Mouse (Mus musculus): ENCODE measurements around the gene Ppp1r15a. TPM values are rescaled to one million over a fixed set of nuclear protein-coding genes. Genes with fewer than 3 reads are reported as not detected.

Gene Ppp1r15a
- 157 and 165 TPM in 2 replicates for polyA plus RNA-seq (2016; fragmentation: Nextera tagmentation; extraction: Ambion mirVana)

DNA sequence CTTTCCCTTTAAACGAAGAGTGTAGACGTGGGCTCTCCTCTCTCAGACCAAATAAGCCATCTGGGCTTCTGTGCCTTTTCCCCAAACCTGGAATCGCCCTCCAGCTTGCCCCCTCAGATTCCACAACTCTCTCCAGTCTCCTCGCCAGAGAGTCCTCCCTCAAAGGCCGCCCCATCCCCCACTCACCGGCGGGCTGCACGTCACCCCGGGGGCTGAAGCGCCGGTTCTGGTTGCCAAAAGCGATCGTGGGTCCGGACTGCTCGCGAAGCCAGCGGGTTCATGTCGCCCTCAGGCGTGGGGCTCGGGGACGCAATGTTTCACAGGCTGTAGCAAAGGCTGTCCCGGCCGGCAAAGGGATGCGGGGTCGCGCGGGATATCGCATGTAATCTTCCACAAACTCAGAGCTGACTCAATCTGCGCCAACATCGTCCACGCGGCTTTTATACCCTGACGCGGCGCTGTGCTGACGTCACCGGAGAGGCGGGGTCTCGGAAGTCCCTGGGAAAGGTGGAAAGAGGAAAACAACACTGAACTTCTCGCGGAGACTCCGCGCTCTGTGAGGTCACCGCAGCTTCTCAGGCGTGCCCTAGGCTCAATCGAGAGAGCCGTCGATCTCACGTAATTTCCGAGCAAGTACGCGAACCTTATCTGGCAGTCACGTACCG lies at the start of gene Ppp1r15a, which contains the start of gene Plekha4:
Gene Ppp1r15a (minus strand): TSS at position 460 of the 665 bp plus-strand sequence.
Gene Plekha4 (plus strand): TSS at position 522 of the 665 bp plus-strand sequence.
- Histone ChIP-seq H3K4me3 (peak within 1 kb of the TSS; percentile 95), H3K36me3 (peaks cover 41% of the 10 kb centered on the region), H3K27ac (peak within 1 kb of the TSS; percentile 100), H3K4me1 (peaks cover 69% of the 10 kb centered on the region), H3K27me3 (replicated peaks) (peaks cover 14% of the 10 kb centered on the region; the same call in 1 of the 2 replicates), H3K9me3 (replicated peaks) (no peaks in the 10 kb centered on the region), H3K4me2 (peak within 1 kb of the TSS; percentile 73), H3K9ac (peak within 1 kb of the TSS; percentile 99)
- ATAC-seq = peak; percentile 69
- WGBS (ENCODE audit: insufficient replicate concordance) = under 1% methylated on average over 54 of the region's 54 CpGs

DNA sequence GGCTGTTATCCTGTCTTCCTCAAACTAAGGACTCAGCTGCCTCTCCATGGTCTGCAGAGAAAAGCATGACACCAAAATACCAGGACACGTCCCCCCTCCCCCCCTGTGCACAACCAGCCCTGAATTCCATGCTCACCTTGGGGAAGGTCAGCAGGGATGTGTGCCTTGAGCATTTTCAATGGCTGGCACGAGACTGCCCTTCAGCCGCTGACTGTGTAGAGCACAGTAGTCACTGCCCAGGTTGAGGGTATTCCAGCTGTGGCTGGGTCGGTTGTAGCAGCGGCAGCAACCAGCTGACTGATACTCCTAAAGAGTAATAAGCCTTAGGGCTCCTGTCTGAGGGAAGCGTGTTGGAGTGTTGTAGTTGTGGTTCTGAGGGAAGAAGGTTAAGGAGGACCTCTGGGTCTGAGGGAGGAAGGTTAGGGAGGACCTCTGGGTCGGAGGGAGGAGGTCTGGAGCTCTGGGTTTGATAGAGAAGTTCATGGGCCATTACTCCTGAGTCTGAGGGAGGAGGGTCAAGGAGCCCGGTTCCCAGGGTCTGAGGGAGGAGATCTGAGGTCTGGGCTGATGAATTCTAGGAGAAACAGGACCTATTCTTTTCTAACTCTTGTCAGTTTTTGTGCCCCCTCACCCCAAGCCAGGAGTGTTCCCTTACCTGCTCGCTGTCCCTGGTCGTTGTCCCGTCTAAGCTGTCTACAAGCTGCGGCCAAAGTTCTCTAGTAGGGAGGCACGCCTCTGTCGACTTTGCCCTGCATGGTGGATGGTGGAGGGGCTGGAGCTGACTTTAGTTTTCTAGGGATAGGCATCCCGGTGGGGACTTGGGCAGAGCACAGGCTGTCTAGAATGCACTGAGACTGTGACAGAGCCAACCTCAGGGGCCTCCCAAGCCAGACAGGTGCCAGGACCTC lies 48.7 kb upstream of the Ppp1r15a start:
- Histone ChIP-seq H3K27me3 (replicated peaks) (no peaks in the 10 kb centered on the region), H3K9me3 (replicated peaks) (no peaks in the 10 kb centered on the region), H3K27ac (peak overlapping the region; percentile 67), H3K4me1 (peaks cover 43% of the 10 kb centered on the region), H3K4me2 (peak overlapping the region; percentile 36), H3K9ac (0 out of 2 replicates have a peak overlapping the region, but pooled peaks have one; percentile 31), H3K36me3 (peaks cover 51% of the 10 kb centered on the region), H3K4me3 (peak overlapping the region; percentile 39)
- WGBS (ENCODE audit: insufficient replicate concordance) = 73% methylated on average over 15 of the region's 15 CpGs
- ATAC-seq = no peak

DNA sequence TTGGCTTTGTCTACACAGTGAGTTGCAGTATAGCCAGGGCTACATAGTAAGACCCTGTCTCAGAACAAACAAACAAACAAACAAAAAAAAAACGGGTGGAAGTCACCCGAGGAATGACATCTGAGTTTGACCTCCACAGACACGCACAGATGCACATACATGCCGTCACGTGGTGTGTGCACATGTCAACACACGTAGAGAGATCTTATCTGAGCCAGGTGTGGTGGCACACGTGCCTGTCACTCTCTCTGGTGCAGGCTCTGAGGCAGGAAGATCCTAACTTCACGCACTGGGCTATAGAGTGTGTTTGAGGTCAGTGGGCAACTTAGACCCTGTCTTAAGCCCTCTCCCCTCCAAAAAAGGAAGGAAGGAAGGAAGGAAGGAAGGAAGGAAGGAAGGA lies 47.9 kb upstream of the Ppp1r15a start:
- Histone ChIP-seq H3K36me3 (peaks cover 48% of the 10 kb centered on the region), H3K4me2 (peak overlapping the region; percentile 36), H3K9me3 (replicated peaks) (no peaks in the 10 kb centered on the region), H3K4me1 (peaks cover 50% of the 10 kb centered on the region), H3K27ac (no peak overlapping the region; the same call in 1 of the 2 replicates), H3K27me3 (replicated peaks) (no peaks in the 10 kb centered on the region), H3K4me3 (peak overlapping the region; percentile 39), H3K9ac (peak overlapping the region; percentile 24; the same call in 1 of the 2 replicates)
- WGBS (ENCODE audit: insufficient replicate concordance) = 65% methylated on average over 8 of the region's 8 CpGs
- ATAC-seq = no peak

DNA sequence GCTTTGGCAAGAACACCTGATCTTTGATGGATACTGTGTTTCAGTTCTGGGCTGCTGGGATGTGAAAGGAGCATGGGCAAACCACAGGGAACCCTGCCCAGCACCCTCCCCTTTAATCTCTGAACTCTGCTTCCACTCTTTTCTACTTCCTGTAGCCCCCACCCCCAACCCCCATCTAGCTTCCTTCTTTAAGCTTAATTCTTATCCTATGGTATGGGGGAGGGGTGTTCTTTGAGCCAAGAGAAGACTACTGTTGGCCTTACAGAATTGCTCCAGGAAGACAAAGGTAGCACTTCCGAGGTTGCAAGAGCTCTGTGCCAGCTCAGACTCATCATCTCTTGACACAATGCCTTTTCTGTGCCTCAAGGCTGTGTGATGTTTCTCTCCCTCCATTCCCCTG lies 45.9 kb upstream of the Ppp1r15a start:
- no peaks in the 10 kb centered on the region for H3K9me3 ChIP-seq (replicated peaks)
- peaks cover 69% of the 10 kb centered on the region for H3K4me1 ChIP-seq
- H3K4me2 ChIP-seq = peak overlapping the region; percentile 96
- peaks cover 30% of the 10 kb centered on the region for H3K36me3 ChIP-seq
- no peaks in the 10 kb centered on the region for H3K27me3 ChIP-seq (replicated peaks)
- H3K9ac ChIP-seq = peak overlapping the region; percentile 25; the same call in 1 of the 2 replicates
- 14% methylated on average over 1 of the region's 1 CpGs for WGBS (ENCODE audit: insufficient replicate concordance)
- 0 out of 2 replicates have a peak overlapping the region, but pooled peaks have one; percentile 77 for H3K4me3 ChIP-seq
- ATAC-seq = no peak
- H3K27ac ChIP-seq = no peak overlapping the region; the same call in 1 of the 2 replicates

DNA sequence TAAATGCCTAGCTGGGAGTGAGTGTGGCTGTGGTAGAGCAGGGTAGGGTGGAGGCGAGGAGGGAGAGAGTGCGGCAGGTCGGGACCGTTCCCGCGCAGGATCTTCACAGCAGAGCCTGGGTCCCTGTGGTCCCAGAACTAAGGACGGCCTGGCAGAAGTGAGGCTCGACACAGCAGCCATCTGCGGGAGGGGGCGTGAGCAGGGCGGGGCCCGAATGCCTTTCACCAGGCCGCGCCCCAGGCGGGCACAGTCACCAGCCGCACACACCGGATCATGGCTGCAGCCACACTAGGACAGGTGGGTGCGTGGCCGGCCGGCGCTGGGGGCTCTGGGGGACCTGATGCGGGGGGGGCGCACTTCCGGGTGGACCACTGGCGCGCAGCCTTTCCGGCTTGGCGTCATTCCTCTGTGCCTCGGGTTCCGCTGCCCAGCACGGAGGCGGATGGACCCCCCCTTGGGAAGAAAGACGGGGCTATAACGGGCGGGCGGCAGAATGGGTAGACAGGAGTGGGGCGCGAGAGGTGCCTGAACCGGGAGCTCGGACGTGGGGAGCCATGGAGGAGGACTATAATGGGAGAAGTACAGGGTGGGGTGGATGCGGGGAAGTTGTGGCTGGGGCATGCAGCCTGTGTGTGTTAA lies 44.2 kb upstream of the Ppp1r15a start, which contains the start of gene Bcat2:
Gene Bcat2 (plus strand): TSS at position 51 of the 639 bp plus-strand sequence.
- Histone ChIP-seq H3K36me3 (peaks cover 13% of the 10 kb centered on the region), H3K9ac (peak within 1 kb of the TSS; percentile 85), H3K27me3 (replicated peaks) (no peaks in the 10 kb centered on the region), H3K9me3 (replicated peaks) (no peaks in the 10 kb centered on the region), H3K4me1 (peaks cover 74% of the 10 kb centered on the region), H3K4me3 (peak within 1 kb of the TSS; percentile 77), H3K27ac (peak within 1 kb of the TSS; percentile 89), H3K4me2 (peak within 1 kb of the TSS; percentile 96)
- ATAC-seq = peak; percentile 63
- WGBS (ENCODE audit: insufficient replicate concordance) = 1% methylated on average over 42 of the region's 42 CpGs

DNA sequence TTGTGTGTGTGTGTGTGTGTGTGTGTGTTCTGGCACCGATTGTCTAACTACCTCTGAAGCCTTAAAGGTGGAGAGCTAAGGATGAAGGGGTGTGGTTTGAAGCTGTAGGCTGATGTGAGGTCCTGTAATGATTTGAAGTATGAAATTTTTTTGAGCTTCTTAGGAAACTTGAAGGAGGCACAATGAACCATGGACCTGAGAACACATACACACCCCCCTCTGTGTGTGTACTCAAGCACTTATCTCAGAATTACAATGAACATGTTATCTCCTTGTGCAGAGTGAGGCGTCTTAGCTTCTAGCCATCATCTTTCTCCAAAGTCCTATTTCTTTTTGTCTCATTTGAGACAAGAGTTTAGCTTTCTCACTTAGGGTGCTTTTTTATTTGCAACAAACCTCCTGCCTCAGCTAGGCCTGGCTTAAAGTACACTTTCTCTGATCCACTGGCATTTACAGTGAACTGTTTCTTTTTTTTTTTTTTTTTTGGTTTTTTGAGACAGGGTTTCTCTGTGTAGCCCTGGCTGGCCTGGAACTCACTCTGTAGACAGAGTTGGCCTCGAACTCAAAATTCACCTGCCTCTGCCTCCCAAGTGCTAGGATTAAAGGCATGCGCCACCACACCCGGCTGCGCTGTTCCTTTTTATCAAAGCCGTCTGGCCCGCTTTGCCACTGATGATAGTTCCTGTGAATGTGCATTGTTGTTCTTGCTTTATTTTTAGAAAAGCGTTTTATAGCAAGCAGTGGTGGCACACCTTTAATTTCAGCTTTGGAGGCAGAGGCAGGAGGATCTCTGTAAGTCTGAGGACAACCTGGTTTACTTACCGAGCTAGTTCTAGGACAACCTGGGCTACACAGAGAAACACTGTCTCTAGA lies 42.8 kb upstream of the Ppp1r15a start:
- Histone ChIP-seq H3K9me3 (replicated peaks) (no peaks in the 10 kb centered on the region), H3K4me2 (peak overlapping the region; percentile 96), H3K27me3 (replicated peaks) (no peaks in the 10 kb centered on the region), H3K9ac (peak overlapping the region; percentile 44), H3K36me3 (0 out of 2 replicates have a peak, but pooled peaks cover 6% of the 10 kb centered on the region), H3K4me1 (peaks cover 73% of the 10 kb centered on the region), H3K4me3 (peak overlapping the region; percentile 58), H3K27ac (peak overlapping the region; percentile 89)
- peak; percentile 55 for ATAC-seq
- 23% methylated on average over 10 of the region's 10 CpGs for WGBS (ENCODE audit: insufficient replicate concordance)

DNA sequence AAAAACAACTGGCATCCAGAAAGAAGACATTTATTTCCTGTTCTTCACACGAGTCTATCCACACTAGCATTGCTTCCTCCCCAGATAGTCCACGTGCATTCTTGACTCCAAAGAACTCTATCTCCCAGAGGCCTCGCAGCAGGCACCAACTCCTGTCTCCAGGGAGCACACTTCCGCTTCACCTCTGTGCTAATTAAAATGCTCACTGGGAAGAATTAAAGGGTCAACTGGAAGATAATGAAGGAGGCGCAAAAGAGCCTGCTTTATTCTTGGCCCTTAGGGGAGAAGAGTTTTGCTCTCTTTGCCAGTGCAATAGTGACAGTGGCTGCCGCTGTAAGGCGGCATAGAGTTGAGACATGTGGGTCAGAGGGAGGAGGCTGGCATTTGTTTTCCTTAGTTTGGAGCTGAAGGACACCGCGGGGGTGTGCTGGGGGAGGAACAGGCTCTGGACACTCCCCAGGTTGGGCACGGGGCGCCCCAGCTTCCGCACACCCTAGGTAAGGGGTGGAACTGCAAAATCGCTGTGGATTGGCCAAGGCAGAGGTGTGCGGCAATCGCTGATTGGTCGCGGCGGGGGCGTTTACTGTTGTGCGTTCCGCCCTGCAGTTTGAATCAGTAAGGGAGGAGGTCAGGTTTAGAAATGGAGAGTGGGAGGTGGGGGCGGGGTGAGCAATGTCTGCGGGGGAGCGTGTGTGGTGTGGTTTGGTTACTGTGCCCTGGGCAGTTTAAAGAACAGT lies 41.9 kb upstream of the Ppp1r15a start:
- Histone ChIP-seq H3K4me1 (peaks cover 72% of the 10 kb centered on the region), H3K27ac (peak overlapping the region; percentile 89), H3K27me3 (replicated peaks) (no peaks in the 10 kb centered on the region), H3K4me2 (peak overlapping the region; percentile 96), H3K9ac (peak overlapping the region; percentile 58), H3K9me3 (replicated peaks) (no peaks in the 10 kb centered on the region), H3K36me3 (0 out of 2 replicates have a peak, but pooled peaks cover 4% of the 10 kb centered on the region), H3K4me3 (peak overlapping the region; percentile 58)
- ATAC-seq = peak; percentile 94
- WGBS (ENCODE audit: insufficient replicate concordance) = 2% methylated on average over 24 of the region's 24 CpGs

DNA sequence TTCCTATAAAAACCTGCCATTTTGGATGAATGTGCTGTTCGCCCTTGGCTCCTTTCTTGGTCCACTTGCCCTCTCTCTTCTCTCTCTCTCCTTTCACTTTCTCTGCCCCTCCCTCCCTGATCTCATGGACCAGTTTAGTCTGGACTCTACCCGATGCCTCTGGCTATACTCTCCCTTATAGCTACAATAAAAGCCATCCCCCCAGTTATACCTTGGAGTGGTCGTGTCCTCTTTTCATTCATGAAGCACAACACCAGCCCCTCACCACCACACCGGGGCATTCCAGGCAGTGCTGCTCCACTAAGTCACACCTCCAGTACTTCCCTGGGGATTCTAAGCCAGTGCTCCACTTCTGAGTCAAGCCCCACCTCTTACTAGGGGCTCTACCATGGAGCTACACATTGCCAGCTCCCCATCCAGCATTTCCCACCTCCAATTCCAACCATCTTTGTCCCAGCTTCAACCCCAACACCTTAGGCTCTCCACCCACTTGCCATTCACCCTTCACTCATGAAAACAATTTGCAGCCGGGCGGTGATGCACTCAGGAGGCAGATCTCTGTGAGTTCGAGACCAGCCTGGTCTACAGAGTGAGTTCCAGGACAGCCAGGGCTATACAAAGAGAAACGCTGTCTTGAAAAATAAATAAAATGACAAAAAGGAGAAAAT lies 41.2 kb upstream of the Ppp1r15a start:
- H3K27me3 ChIP-seq (replicated peaks) = no peaks in the 10 kb centered on the region
- 0 out of 2 replicates have a peak overlapping the region, but pooled peaks have one; percentile 58 for H3K4me3 ChIP-seq
- no peaks in the 10 kb centered on the region for H3K9me3 ChIP-seq (replicated peaks)
- 0 out of 2 replicates have a peak, but pooled peaks cover 4% of the 10 kb centered on the region for H3K36me3 ChIP-seq
- WGBS (ENCODE audit: insufficient replicate concordance) = 70% methylated on average over 8 of the region's 8 CpGs
- no peak for ATAC-seq
- peak overlapping the region; percentile 89 for H3K27ac ChIP-seq
- H3K4me2 ChIP-seq = peak overlapping the region; percentile 96
- peak overlapping the region; percentile 58; the same call in 1 of the 2 replicates for H3K9ac ChIP-seq
- peaks cover 72% of the 10 kb centered on the region for H3K4me1 ChIP-seq

DNA sequence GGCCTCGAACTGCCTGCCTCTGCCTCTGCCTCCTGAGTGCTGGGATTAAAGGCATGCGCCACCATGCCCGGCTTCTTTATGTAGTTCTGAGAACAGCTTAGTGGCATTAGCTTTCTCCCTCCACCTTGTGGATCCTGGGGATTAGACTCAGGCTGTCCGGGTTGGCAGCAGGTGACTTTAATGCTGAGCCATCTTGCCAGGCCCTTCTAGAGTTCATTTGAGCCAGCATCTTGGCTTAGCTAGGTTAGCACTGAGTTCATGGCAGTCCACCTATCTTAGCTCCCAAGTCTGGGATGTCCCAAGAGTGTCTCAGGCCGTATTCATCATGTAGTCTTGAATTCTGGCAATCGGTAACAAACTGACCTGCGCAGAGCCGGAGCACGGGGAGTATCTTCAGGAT lies 39.4 kb upstream of the Ppp1r15a start:
- Histone ChIP-seq H3K36me3 (0 out of 2 replicates have a peak, but pooled peaks cover 4% of the 10 kb centered on the region), H3K4me2 (no peak overlapping the region), H3K4me3 (no peak overlapping the region), H3K9me3 (replicated peaks) (no peaks in the 10 kb centered on the region), H3K9ac (no peak overlapping the region), H3K27ac (no peak overlapping the region), H3K27me3 (replicated peaks) (no peaks in the 10 kb centered on the region), H3K4me1 (peaks cover 72% of the 10 kb centered on the region)
- ATAC-seq = no peak
- WGBS (ENCODE audit: insufficient replicate concordance) = 78% methylated on average over 9 of the region's 9 CpGs

DNA sequence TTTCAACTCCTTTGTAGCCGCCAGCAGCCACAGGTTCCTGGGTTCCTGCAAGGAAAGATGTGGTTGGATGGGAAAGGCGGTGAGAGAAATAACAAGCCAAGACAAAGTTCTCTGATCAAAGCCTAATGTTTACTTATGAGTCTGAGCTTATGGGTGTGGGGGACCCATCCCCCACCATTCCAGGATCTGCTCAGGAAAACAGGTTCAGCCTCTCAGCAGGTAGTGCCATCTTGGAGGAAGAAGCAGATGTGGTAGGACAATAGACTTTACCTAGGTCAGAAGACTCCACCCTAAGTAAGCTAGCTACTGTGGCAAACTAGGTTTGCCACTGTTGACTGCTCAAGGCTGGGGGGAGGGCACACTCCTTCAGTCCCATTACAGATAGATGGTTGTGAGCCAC lies 38.7 kb upstream of the Ppp1r15a start:
- Histone ChIP-seq H3K4me2 (no peak overlapping the region), H3K27me3 (replicated peaks) (no peaks in the 10 kb centered on the region), H3K9me3 (replicated peaks) (no peaks in the 10 kb centered on the region), H3K36me3 (0 out of 2 replicates have a peak, but pooled peaks cover under 1% of the 10 kb centered on the region), H3K9ac (no peak overlapping the region), H3K27ac (no peak overlapping the region), H3K4me3 (no peak overlapping the region), H3K4me1 (peaks cover 72% of the 10 kb centered on the region)
- no peak for ATAC-seq
- 68% methylated on average over 2 of the region's 2 CpGs for WGBS (ENCODE audit: insufficient replicate concordance)

Measured in liver, embryonic 12.5 days (tissue).